Mouse (Mus musculus) mouse trophoblast stem cell (cell line): ENCODE data around the gene Nes.

Source experiments
- in situ Hi-C, 2 experiments: fragments of 300-500 bp; cut with MseI, MboI; formaldehyde crosslinking; loops; 2 replicates in 1 of 2; 3 replicates in 1 of 2; pipeline ENCODE4 v1.15.1; 2025

Gene Nes

GRCm38 (mm10) chr3:88022322-88023191, 51.7 kb downstream of the Nes start:
- in situ Hi-C loops = no loop called here

- in situ Hi-C loops = no loop called here
Observed at GRCm38 (mm10) chr3:88023192-88024074, 52.6 kb downstream of the Nes start.

DNA sequence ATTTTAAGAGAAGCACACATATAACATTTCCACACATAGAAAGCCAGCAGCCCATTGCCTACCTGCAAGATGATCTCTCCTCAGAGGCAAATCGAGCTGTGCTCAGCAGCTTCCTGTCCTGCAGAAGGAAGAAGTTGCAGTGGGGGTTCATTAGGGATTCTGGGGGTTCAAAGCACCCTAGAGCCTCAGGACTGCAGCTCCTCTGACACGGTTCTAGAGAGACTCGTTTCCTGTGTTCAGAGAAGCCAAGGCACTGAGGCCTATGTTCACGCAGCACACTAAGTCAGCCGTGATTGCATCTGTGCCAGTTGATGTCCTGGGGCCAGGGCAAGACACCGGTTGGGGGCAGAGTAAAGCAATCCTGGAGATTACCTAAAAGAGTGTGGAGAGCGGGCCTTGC, 55.9 kb downstream of the Nes start:
- in situ Hi-C loops = no loop called here

- in situ Hi-C loops = no loop called here
Observed at GRCm38 (mm10) chr3:88027434-88028186, 56.7 kb downstream of the Nes start, which contains the start of gene Hapln2. Gene Hapln2 (minus strand): TSS chr3:88027583.
